Mouse (Mus musculus) intestine, embryonic 14.5 days (tissue): ENCODE data around the gene Mrps26. TPM values are rescaled to one million over a fixed set of nuclear protein-coding genes. Genes with fewer than 3 reads are reported as not detected.
A peak's percentile ranks its signal among the peaks of the same experiment; 100 is the strongest.

Experiments used
- ATAC-seq: fragments of 200-750 bp; cut with Nextera tagmentation; replicated peaks from 2 replicates; pipeline ENCODE4 v1.8.0; 2017; ENCODE audit warnings: low read depth, moderate number of reproducible peaks, moderate TSS enrichment, moderate library complexity; ENCODE audit not compliant: low FRiP score, low TSS enrichment
- DNase-seq: peaks from one replicate; pipeline ENCODE4 v3.0.0-alpha.2; 2018; ENCODE audit warnings: low spot score
- H3K27ac ChIP-seq: fragments of 300-500 bp; sonication (generic); 2 replicates; pipeline ENCODE4 v1.5.1; 2014; ENCODE audit warnings: low read depth, mild to moderate bottlenecking, control low read depth
- H3K27me3 ChIP-seq: fragments of 300-500 bp; sonication (generic); replicated peaks from 2 replicates; pipeline ENCODE4 v1.6.1; 2014; ENCODE audit warnings: low read length, control low read depth; ENCODE audit not compliant: control insufficient read depth, insufficient read depth
- H3K36me3 ChIP-seq: fragments of 300-500 bp; sonication (generic); 2 replicates; pipeline ENCODE4 v1.6.1; 2014; ENCODE audit warnings: low read length, control low read depth; ENCODE audit not compliant: control insufficient read depth, insufficient read depth
- H3K4me1 ChIP-seq: fragments of 300-500 bp; sonication (generic); replicated peaks from 2 replicates; pipeline ENCODE4 v1.6.1; 2014; ENCODE audit warnings: low read length, control low read depth, mixed read lengths; ENCODE audit not compliant: control insufficient read depth, insufficient read depth
- H3K4me2 ChIP-seq: fragments of 300-500 bp; sonication (generic); 2 replicates; pipeline ENCODE4 v1.6.1; 2014; ENCODE audit warnings: low read length
- H3K4me3 ChIP-seq: fragments of 300-500 bp; sonication (generic); 2 replicates; pipeline ENCODE4 v1.5.1; 2014; ENCODE audit warnings: low read depth, low read length, control low read depth, mixed read lengths
- H3K9ac ChIP-seq: fragments of 300-500 bp; sonication (generic); 2 replicates; pipeline ENCODE4 v1.6.1; 2014; ENCODE audit warnings: mild to moderate bottlenecking, low read length
- H3K9me3 ChIP-seq: fragments of 300-500 bp; sonication (generic); 2 replicates; pipeline ENCODE4 v1.6.1; 2016; ENCODE audit warnings: low read length, control low read depth; ENCODE audit not compliant: control insufficient read depth
- WGBS: fragments of 180-500 bp; shearing (Covaris S2); extraction: QIAGEN DNeasy Blood & Tissue Kit; methylation state at CpG from one replicate; pipeline ENCODE4 v1.1.7; 2014; 5-methylcytosine and 5-hydroxymethylcytosine counted together
- polyA plus RNA-seq: library from polyadenylated mRNA; unstranded; fragments of >200 nt; fragmentation: Nextera tagmentation; extraction: Ambion mirVana; gene quantifications from 2 replicates; pipeline ENCODE4 v1.2.1, GENCODE M21; 2014

Gene Mrps26
- polyA plus RNA-seq, 1 experiment from 2014 or later: 97.4 TPM

DNA sequence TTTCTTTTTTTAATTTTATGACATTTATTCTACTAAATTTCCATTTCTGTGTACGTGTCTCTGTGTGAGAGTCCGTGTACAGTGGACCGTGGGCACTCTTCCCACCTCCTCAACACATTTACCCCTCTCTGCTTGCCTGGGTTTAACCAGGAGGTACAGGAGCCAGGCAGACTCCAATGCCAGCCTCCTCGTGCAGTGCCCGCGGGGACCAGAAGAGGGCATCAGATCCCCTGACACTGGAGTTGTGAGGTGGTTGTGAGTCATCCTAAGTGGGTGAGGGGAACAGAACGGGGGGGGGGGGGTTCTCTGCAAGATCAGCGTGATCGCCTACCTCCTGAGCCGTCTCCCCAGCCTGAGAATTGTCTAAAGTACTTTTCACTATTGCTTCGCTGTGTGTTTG is 14.6 kb downstream of the Mrps26 start:
- Histone ChIP-seq H3K9me3 (no peaks in the 10 kb centered on the region), H3K36me3 (no peaks in the 10 kb centered on the region), H3K4me2 (no peak overlapping the region), H3K9ac (no peak overlapping the region), H3K27ac (no peak overlapping the region), H3K4me3 (no peak overlapping the region), H3K4me1 (0 out of 2 replicates have a peak, but pooled peaks cover 5% of the 10 kb centered on the region), H3K27me3 (peaks cover 89% of the 10 kb centered on the region)
- 11% methylated on average over 11 of the region's 11 CpGs for WGBS
- ATAC-seq: no peak
- DNase-seq: peak; percentile 84

DNA sequence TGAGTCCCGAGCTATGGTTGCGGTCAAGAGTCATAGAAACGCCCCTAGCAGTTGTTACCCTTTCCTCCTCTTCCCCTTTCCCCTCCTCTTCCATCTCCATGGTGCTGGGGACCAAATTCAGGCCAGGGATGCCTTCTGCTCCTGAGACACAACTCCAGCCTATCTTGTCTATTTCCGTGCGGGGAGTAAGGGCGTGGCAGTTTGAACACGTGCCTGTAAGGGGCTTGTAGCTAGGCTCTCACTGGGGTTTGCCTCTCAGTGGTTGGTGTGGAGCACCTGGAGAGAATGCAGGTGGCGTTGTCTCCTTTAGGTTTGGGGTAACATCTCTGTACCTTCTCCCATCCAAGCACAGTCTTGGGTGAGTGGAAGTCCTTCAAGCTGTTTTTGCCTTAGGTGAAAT is 16.2 kb downstream of the Mrps26 start:
- H3K9me3 ChIP-seq: no peaks in the 10 kb centered on the region
- H3K4me3 ChIP-seq: peak overlapping the region; percentile 33; the same call in 1 of the 2 replicates
- 0 out of 2 replicates have a peak, but pooled peaks cover 5% of the 10 kb centered on the region for H3K4me1 ChIP-seq
- no peak overlapping the region for H3K9ac ChIP-seq
- H3K27me3 ChIP-seq: peaks cover 83% of the 10 kb centered on the region
- DNase-seq (no peak), ATAC-seq (no peak)
- 6% methylated on average over 8 of the region's 8 CpGs for WGBS
- H3K36me3 ChIP-seq: no peaks in the 10 kb centered on the region
- H3K27ac ChIP-seq: no peak overlapping the region
- no peak overlapping the region for H3K4me2 ChIP-seq

DNA sequence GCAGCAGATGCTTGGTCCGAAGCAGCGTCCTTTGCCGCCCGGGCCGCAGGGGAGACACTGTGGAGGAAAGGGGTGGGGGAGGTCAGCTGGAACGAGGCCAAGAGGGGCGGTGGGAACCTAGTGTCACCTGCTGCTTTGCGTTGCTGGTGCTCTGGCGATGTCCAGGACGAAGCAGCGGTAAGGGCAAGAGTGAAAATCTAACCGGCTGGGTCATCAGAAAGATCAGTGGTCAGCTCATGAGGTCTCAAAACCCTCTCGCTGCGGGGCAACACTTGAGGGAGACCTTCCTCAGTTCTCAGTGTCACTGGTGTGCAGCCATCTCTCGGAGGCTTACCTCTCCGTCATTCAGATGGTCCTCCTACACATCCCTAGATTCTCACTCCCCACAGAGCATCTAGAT is 17.7 kb downstream of the Mrps26 start:
- H3K27me3 ChIP-seq: peaks cover 68% of the 10 kb centered on the region
- ATAC-seq: no peak

DNA sequence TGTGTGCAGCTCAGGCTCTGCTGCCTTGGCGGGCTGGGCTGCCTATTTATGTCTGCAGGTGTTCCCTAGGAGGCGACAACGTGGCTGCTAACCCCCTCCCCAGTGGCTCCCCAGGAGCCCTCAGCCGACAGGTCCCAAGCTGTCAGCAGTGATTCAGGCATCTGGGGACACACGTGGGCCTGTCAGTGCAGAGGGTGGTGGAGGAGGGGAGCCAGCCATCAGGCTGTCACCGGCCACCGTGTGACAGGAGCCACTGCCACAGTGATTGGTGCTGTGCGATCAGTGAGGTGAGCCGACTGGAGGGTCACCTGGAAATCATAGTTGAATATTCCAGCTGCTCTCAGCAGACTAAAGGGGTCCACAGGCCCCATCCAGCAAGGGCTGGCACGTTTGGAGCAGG is 19.0 kb downstream of the Mrps26 start, which contains the start of gene Avp:
Avp (minus strand) TSS at position 3 of the 400 bp plus-strand sequence.
- 0 out of 2 replicates have a peak, but pooled peaks cover 5% of the 10 kb centered on the region for H3K4me1 ChIP-seq
- no peak for DNase-seq
- no peak within 1 kb of the TSS for H3K4me3 ChIP-seq
- H3K27ac ChIP-seq: no peak within 1 kb of the TSS
- WGBS: 43% methylated on average over 10 of the region's 10 CpGs
- no peaks in the 10 kb centered on the region for H3K36me3 ChIP-seq
- H3K9me3 ChIP-seq: no peaks in the 10 kb centered on the region
- H3K4me2 ChIP-seq: no peak within 1 kb of the TSS
- H3K27me3 ChIP-seq: peaks cover 55% of the 10 kb centered on the region
- ATAC-seq: no peak
- H3K9ac ChIP-seq: no peak within 1 kb of the TSS

More for the DNA sequence above, 17.7 kb downstream of the Mrps26 start:
- 5% methylated on average over 16 of the region's 16 CpGs for WGBS
- DNase-seq: no peak
- H3K4me1 ChIP-seq: 0 out of 2 replicates have a peak, but pooled peaks cover 5% of the 10 kb centered on the region
- no peak overlapping the region for H3K9ac ChIP-seq
- H3K4me2 ChIP-seq: peak overlapping the region; percentile 55
- H3K9me3 ChIP-seq: no peaks in the 10 kb centered on the region
- H3K36me3 ChIP-seq: no peaks in the 10 kb centered on the region
- H3K27ac ChIP-seq: no peak overlapping the region
- H3K4me3 ChIP-seq: peak overlapping the region; percentile 33

DNA sequence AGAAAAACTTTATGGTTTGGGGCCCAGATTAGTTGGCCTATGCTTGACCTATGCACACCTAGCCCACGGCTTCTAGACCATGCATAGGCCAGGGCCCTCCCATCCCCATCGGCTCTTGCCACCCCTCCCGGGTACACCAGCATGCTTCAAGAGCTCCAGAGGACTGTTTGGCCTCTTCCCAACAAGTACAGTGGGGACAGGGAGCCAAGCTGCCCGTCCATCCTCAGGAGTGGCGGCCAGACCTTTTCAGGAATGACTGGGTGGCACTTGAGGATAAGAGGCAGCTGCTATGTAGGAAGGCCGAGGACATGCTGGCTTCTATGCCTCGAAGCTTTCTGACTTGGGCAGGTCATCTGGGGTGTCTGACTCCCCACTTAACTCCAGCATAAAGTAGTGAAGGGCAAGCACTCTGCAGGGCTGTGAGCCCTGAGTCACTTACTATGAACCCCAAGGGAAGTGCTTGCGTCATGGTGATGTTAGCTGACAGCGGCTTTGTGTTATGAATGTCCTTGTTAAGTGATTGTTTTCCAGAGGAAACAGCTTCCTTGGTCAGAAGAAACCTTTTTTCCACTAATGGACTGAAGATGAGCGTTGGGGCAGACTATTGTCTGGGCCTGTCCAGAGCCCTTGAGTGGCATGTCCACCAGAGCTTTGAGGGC is 20.5 kb downstream of the Mrps26 start:
- Histone ChIP-seq H3K27me3 (peaks cover 40% of the 10 kb centered on the region), H3K9me3 (no peaks in the 10 kb centered on the region), H3K4me1 (0 out of 2 replicates have a peak, but pooled peaks cover 5% of the 10 kb centered on the region), H3K36me3 (no peaks in the 10 kb centered on the region), H3K4me2 (no peak overlapping the region), H3K9ac (no peak overlapping the region), H3K4me3 (no peak overlapping the region), H3K27ac (no peak overlapping the region)
- DNase-seq (no peak), ATAC-seq (no peak)
- 79% methylated on average over 10 of the region's 10 CpGs for WGBS

DNA sequence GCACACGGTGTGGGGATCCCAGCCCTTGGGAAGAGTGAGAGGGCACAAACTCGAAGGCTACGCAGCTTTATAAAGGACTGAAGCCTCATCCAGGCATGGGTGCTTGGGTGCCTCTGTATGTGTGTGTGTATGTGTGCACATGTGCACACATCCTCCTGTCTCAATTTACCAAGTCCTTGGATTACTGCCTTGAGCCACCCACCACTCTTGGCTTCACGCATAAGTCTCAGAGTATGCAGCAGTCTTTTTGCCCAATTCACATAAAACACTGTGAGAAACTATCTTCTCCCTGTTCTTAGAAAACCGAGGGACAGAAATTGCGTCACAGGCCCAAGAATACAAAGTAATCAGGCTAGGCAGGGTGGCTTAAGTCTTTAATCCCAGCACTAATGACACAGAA is 22.5 kb downstream of the Mrps26 start:
- Histone ChIP-seq H3K27me3 (peaks cover 20% of the 10 kb centered on the region), H3K36me3 (peaks cover 12% of the 10 kb centered on the region), H3K4me2 (no peak overlapping the region), H3K9me3 (no peaks in the 10 kb centered on the region), H3K4me1 (no peaks in the 10 kb centered on the region), H3K4me3 (no peak overlapping the region), H3K27ac (no peak overlapping the region), H3K9ac (no peak overlapping the region)
- DNase-seq (no peak), ATAC-seq (no peak)
- WGBS: 79% methylated on average over 6 of the region's 6 CpGs

DNA sequence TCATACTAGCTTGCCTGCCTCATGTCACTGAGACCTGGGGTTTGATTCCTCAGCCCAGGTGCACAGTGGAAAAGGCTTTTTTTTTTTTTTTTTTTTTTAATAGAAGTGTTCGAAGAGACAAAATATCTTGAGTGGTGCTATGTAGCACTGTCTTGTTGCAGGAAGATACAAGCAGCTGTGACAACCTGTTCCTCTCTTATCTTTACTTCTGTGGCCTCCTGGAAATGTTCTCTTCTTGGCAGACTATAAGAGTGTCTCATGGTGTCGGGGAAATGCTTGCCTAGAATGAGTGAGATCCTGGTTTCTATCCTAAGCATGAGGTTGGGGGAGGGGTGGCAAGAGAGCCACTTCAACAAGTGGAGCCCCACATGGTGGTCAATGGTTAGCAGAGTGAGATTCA is 24.8 kb downstream of the Mrps26 start:
- ATAC-seq (no peak), DNase-seq (no peak)
- 75% methylated on average over 2 of the region's 2 CpGs for WGBS

DNA sequence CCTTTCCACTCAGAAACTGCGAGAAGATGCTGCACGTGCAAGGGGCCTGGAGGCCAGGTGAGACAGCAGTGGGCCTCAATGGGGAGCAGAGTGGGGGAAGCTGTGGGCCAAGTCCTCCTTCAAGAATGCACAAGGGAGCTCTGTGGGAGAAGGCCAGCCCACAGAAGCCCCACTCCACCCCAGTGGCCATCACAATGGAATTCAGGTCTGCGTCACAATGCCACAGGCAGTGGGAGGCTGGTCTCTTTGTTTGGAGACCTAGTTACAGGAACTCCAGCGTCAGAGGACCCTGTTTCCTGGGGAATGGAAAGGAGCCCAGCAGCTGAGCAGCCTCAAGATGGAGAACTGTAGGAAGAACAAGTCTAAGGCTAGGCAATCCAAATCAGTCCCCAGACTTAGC is 25.6 kb downstream of the Mrps26 start:
- no peak overlapping the region for H3K4me2 ChIP-seq
- no peak overlapping the region for H3K27ac ChIP-seq
- 65% methylated on average over 4 of the region's 4 CpGs for WGBS
- ATAC-seq (no peak), DNase-seq (no peak)
- H3K4me3 ChIP-seq: no peak overlapping the region
- no peaks in the 10 kb centered on the region for H3K4me1 ChIP-seq
- no peaks in the 10 kb centered on the region for H3K9me3 ChIP-seq
- H3K27me3 ChIP-seq: no peaks in the 10 kb centered on the region
- H3K9ac ChIP-seq: no peak overlapping the region
- H3K36me3 ChIP-seq: peaks cover 24% of the 10 kb centered on the region

More for the DNA sequence above, 24.8 kb downstream of the Mrps26 start:
- Histone ChIP-seq H3K4me2 (no peak overlapping the region), H3K4me1 (no peaks in the 10 kb centered on the region), H3K9me3 (no peaks in the 10 kb centered on the region), H3K27ac (no peak overlapping the region), H3K36me3 (peaks cover 21% of the 10 kb centered on the region), H3K4me3 (no peak overlapping the region), H3K27me3 (no peaks in the 10 kb centered on the region), H3K9ac (no peak overlapping the region)

DNA sequence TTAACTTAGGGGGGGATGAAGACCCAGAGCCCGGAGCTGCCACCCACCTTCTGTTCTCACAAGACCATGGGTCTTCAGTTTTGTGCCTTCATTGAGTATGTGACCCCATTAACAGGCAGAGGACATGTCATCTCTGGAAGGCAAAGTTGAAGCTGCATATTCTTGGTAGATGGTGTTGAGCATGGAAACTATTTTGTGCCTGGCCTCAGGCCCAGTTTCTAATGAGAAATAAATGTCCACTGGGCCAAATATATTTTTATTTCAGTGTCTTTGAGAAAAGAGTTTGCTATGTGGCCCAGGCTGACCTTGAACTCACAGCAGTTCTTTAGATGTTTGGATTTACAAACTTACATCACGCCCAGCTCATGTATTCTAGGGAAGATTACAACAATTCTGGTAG is 26.2 kb downstream of the Mrps26 start:
- H3K27me3 ChIP-seq: no peaks in the 10 kb centered on the region
- ATAC-seq (no peak), DNase-seq (no peak)
- no peak overlapping the region for H3K4me2 ChIP-seq
- 91% methylated on average over 2 of the region's 2 CpGs for WGBS
- no peak overlapping the region for H3K9ac ChIP-seq
- no peaks in the 10 kb centered on the region for H3K9me3 ChIP-seq
- H3K4me1 ChIP-seq: no peaks in the 10 kb centered on the region
- peaks cover 24% of the 10 kb centered on the region for H3K36me3 ChIP-seq
- no peak overlapping the region for H3K4me3 ChIP-seq
- H3K27ac ChIP-seq: no peak overlapping the region
